Comparison of ENCODE assay signal across 8 mouse cellular contexts in genomic region chr5:4962063-4962610, GRCm38 (mm10).
DNase-seq lines count a peak whose midpoint lies in the region; ATAC-seq and TF ChIP-seq lines count a peak whose summit lies in the region.

No protein-coding gene starts in this region.

- no peak overlapping the region for H3K9ac ChIP-seq in embryonic facial prominence, embryonic 14.5 days (ENCODE audit: low read depth, low read length)
- H3K9ac ChIP-seq in heart, embryonic 14.5 days (ENCODE audit: low read length) = no peak overlapping the region
- no peak overlapping the region for H3K9ac ChIP-seq in kidney, embryonic 16.5 days (replicated peaks; ENCODE audit: low read length)
- H3K9ac ChIP-seq in stomach, embryonic 15.5 days = no peak overlapping the region

- TF ChIP-seq POLR2A in bone marrow macrophage, adult 2 months (IDR thresholded peaks at IDR 0.05; ENCODE audit: borderline replicate concordance, low read depth, low read length) = no peak

- H3K4me2 ChIP-seq in embryonic facial prominence, embryonic 14.5 days (ENCODE audit: low read depth, low read length) = no peak overlapping the region
- no peak overlapping the region for H3K4me2 ChIP-seq in heart, embryonic 14.5 days (ENCODE audit: low read length)
- no peak overlapping the region for H3K4me2 ChIP-seq in kidney, embryonic 16.5 days (replicated peaks; ENCODE audit: low read depth, low read length)
- H3K4me2 ChIP-seq in stomach, embryonic 15.5 days = no peak overlapping the region

- no peaks in the 10 kb centered on the region for H3K27me3 ChIP-seq in embryonic facial prominence, embryonic 14.5 days (replicated peaks; ENCODE audit: control insufficient read depth, insufficient read depth, low read length)
- no peaks in the 10 kb centered on the region for H3K27me3 ChIP-seq in heart, embryonic 14.5 days (ENCODE audit: control insufficient read depth, insufficient read depth, low read length)
- H3K27me3 ChIP-seq in kidney, embryonic 16.5 days (ENCODE audit: insufficient read depth, low read length) = no peaks in the 10 kb centered on the region
- H3K27me3 ChIP-seq in stomach, embryonic 15.5 days (replicated peaks) = no peaks in the 10 kb centered on the region

- H3K4me1 ChIP-seq in bone marrow macrophage, adult 2 months (ENCODE audit: control insufficient read depth, insufficient read depth, low read length) = peaks cover 7% of the 10 kb centered on the region; the same call in 1 of the 2 replicates
- 0 out of 2 replicates have a peak, but pooled peaks cover 5% of the 10 kb centered on the region for H3K4me1 ChIP-seq in embryonic facial prominence, embryonic 14.5 days (ENCODE audit: control insufficient read depth, insufficient read depth, low read length)
- H3K4me1 ChIP-seq in heart, embryonic 14.5 days (ENCODE audit: control insufficient read depth in 2 of 2, insufficient read depth in 2 of 2, low read length in 2 of 2) = peaks cover 6 to 11% of the 10 kb centered on the region in 2 experiments
- H3K4me1 ChIP-seq in kidney, embryonic 16.5 days (ENCODE audit: insufficient read depth, low read length) = no peaks in the 10 kb centered on the region
- peaks cover 9% of the 10 kb centered on the region; the same call in 1 of the 2 replicates for H3K4me1 ChIP-seq in stomach, embryonic 15.5 days

- peak; percentile 94 for DNase-seq in embryonic facial prominence, embryonic 14.5 days (ENCODE audit: low spot score)
- DNase-seq in liver = peak; percentile 52

- no peaks in the 10 kb centered on the region for H3K9me3 ChIP-seq in embryonic facial prominence, embryonic 14.5 days (ENCODE audit: control insufficient read depth, low read length)
- no peaks in the 10 kb centered on the region for H3K9me3 ChIP-seq in heart, embryonic 14.5 days (ENCODE audit: control insufficient read depth, low read length)
- no peaks in the 10 kb centered on the region for H3K9me3 ChIP-seq in kidney, embryonic 16.5 days (ENCODE audit: low read length)
- H3K9me3 ChIP-seq in stomach, embryonic 15.5 days = no peaks in the 10 kb centered on the region

- H3K4me3 ChIP-seq in bone marrow macrophage, adult 2 months (ENCODE audit: insufficient read depth, low read length) = no peak overlapping the region
- no peak overlapping the region for H3K4me3 ChIP-seq in embryonic facial prominence, embryonic 14.5 days (ENCODE audit: low read depth, low read length)
- no peak overlapping the region for H3K4me3 ChIP-seq in heart, embryonic 14.5 days (ENCODE audit: control insufficient read depth in 1 of 2, insufficient read depth in 1 of 2, low read depth in 1 of 2, low read length in 2 of 2)
- no peak overlapping the region for H3K4me3 ChIP-seq in kidney, embryonic 16.5 days (ENCODE audit: low read length)
- no peak overlapping the region for H3K4me3 ChIP-seq in stomach, embryonic 15.5 days (replicated peaks)

- peak; percentile 71 for TF ChIP-seq CTCF in bone marrow macrophage, adult 2 months (IDR thresholded peaks at IDR 0.05; ENCODE audit: low read depth, low read length)

- ATAC-seq in CD4-positive, CD25-positive, alpha-beta regulatory T cell, adult 4 months = peak; percentile 39
- peak; percentile 87 for ATAC-seq in embryonic facial prominence, embryonic 14.5 days (ENCODE audit: low read depth)
- 0 out of 2 replicates have a peak, but pooled peaks have one; percentile 50 for ATAC-seq in heart, embryonic 14.5 days (ENCODE audit: insufficient number of reproducible peaks, insufficient read depth, low FRiP score, low read depth)
- peak; percentile 83 for ATAC-seq in kidney, embryonic 16.5 days (ENCODE audit: low FRiP score, low TSS enrichment)
- ATAC-seq in monocyte, adult 5-6 weeks (replicated peaks; ENCODE audit: insufficient number of reproducible peaks, low FRiP score, low TSS enrichment, poor library complexity, severe bottlenecking) = peak; percentile 45; the same call in 1 of the 2 replicates
- ATAC-seq in stomach, embryonic 15.5 days (ENCODE audit: insufficient read depth, low FRiP score, low read depth) = peak; percentile 61

- 45% methylated on average over 15 of the region's 15 CpGs for WGBS in embryonic facial prominence, embryonic 14.5 days
- WGBS in heart, embryonic 14.5 days = 51% methylated on average over 15 of the region's 15 CpGs
- WGBS in kidney, embryonic 16.5 days = 55% methylated on average over 15 of the region's 15 CpGs
- WGBS in stomach, embryonic 15.5 days = 47% methylated on average over 15 of the region's 15 CpGs

- no peaks in the 10 kb centered on the region for H3K36me3 ChIP-seq in embryonic facial prominence, embryonic 14.5 days (ENCODE audit: control insufficient read depth, insufficient read depth, low read length)
- no peaks in the 10 kb centered on the region for H3K36me3 ChIP-seq in heart, embryonic 14.5 days (ENCODE audit: control insufficient read depth, insufficient read depth, low read length)
- no peaks in the 10 kb centered on the region for H3K36me3 ChIP-seq in kidney, embryonic 16.5 days (ENCODE audit: insufficient read depth, low read length)
- no peaks in the 10 kb centered on the region for H3K36me3 ChIP-seq in stomach, embryonic 15.5 days

- H3K27ac ChIP-seq in bone marrow macrophage, adult 2 months (ENCODE audit: insufficient read depth, low read depth, low read length) = no peak overlapping the region
- peak overlapping the region; percentile 59 for H3K27ac ChIP-seq in embryonic facial prominence, embryonic 14.5 days (replicated peaks; ENCODE audit: low read depth, low read length)
- H3K27ac ChIP-seq in heart, embryonic 14.5 days (replicated peaks in 1 of 2; ENCODE audit: control insufficient read depth in 1 of 2, insufficient read depth in 1 of 2, low read depth in 2 of 2, low read length in 2 of 2) = no peak overlapping the region
- no peak overlapping the region for H3K27ac ChIP-seq in kidney, embryonic 16.5 days (ENCODE audit: low read length)
- H3K27ac ChIP-seq in stomach, embryonic 15.5 days = no peak overlapping the region
